8 mouse cellular contexts compared by ENCODE assay signal in genomic region chr4:110051281-110051665, GRCm38 (mm10).
DNase-seq lines count a peak whose midpoint lies in the region; ATAC-seq lines count a peak whose summit lies in the region.

No protein-coding gene starts in this region.

- H3K4me2 ChIP-seq in neural tube, embryonic 11.5 days (ENCODE audit: low read depth), result peak overlapping the region; percentile 55
- peak overlapping the region; percentile 79 for H3K4me2 ChIP-seq in limb, embryonic 13.5 days (replicated peaks)
- H3K4me2 ChIP-seq in stomach, embryonic 15.5 days, result peak overlapping the region; percentile 89

- no peak for DNase-seq in frontal cortex, postnatal 25 days (ENCODE audit: low spot score in 2 of 2)
- DNase-seq in neural tube, embryonic 11.5 days (ENCODE audit: low spot score), result no peak
- no peak for DNase-seq in neural tube, embryonic 10.5 days (ENCODE audit: extremely low spot score, low spot score)
- DNase-seq in ovary, adult 18-20 months (ENCODE audit: low spot score), result no peak
- DNase-seq in natural killer cell, adult 2 months (ENCODE audit: low spot score in 2 of 2), result no peak

- H3K9ac ChIP-seq in neural tube, embryonic 11.5 days (ENCODE audit: low read length), result peak overlapping the region; percentile 56
- peak overlapping the region; percentile 64 for H3K9ac ChIP-seq in limb, embryonic 13.5 days
- no peak overlapping the region for H3K9ac ChIP-seq in stomach, embryonic 15.5 days

- no peaks in the 10 kb centered on the region for H3K36me3 ChIP-seq in neural tube, embryonic 11.5 days (ENCODE audit: control insufficient read depth, insufficient read depth, low read length)
- H3K36me3 ChIP-seq in limb, embryonic 13.5 days, result no peaks in the 10 kb centered on the region
- no peaks in the 10 kb centered on the region for H3K36me3 ChIP-seq in stomach, embryonic 15.5 days

- H3K4me3 ChIP-seq in neural tube, embryonic 11.5 days (ENCODE audit: low read depth, low read length), result peak overlapping the region; percentile 31
- peak overlapping the region; percentile 49 for H3K4me3 ChIP-seq in limb, embryonic 13.5 days
- peak overlapping the region; percentile 44 for H3K4me3 ChIP-seq in stomach, embryonic 15.5 days (replicated peaks)

- no peaks in the 10 kb centered on the region for H3K9me3 ChIP-seq in neural tube, embryonic 11.5 days (ENCODE audit: control insufficient read depth, low read length)
- H3K9me3 ChIP-seq in limb, embryonic 13.5 days, result no peaks in the 10 kb centered on the region
- H3K9me3 ChIP-seq in stomach, embryonic 15.5 days, result no peaks in the 10 kb centered on the region

- H3K27ac ChIP-seq in neural tube, embryonic 11.5 days (ENCODE audit: low read depth, low read length), result no peak overlapping the region; the same call in 1 of the 2 replicates
- no peak overlapping the region for H3K27ac ChIP-seq in limb, embryonic 13.5 days
- no peak overlapping the region for H3K27ac ChIP-seq in stomach, embryonic 15.5 days

- 15% methylated on average over 12 of the region's 12 CpGs for WGBS in neural tube, embryonic 11.5 days
- 15% methylated on average over 12 of the region's 12 CpGs for WGBS in limb, embryonic 13.5 days
- WGBS in stomach, embryonic 15.5 days, result 12% methylated on average over 12 of the region's 12 CpGs

- H3K27me3 ChIP-seq in neural tube, embryonic 11.5 days (ENCODE audit: control insufficient read depth, insufficient read depth, low read length), result no peaks in the 10 kb centered on the region
- H3K27me3 ChIP-seq in limb, embryonic 13.5 days, result 0 out of 2 replicates have a peak, but pooled peaks cover 4% of the 10 kb centered on the region
- H3K27me3 ChIP-seq in stomach, embryonic 15.5 days (replicated peaks), result no peaks in the 10 kb centered on the region

- ATAC-seq in frontal cortex, adult (ENCODE audit: low TSS enrichment), result peak; percentile 42
- ATAC-seq in neural tube, embryonic 11.5 days (ENCODE audit: insufficient read depth, low FRiP score, low TSS enrichment), result no peak; the same call in 1 of the 2 replicates
- peak; percentile 6; the same call in 1 of the 2 replicates for ATAC-seq in limb, embryonic 13.5 days (ENCODE audit: low FRiP score, low read depth)
- ATAC-seq in stomach, embryonic 15.5 days (ENCODE audit: insufficient read depth, low FRiP score, low read depth), result no peak

- H3K4me1 ChIP-seq in neural tube, embryonic 11.5 days (ENCODE audit: control insufficient read depth, insufficient read depth, low read length), result peaks cover 6% of the 10 kb centered on the region; the same call in 1 of the 2 replicates
- H3K4me1 ChIP-seq in limb, embryonic 13.5 days, result peaks cover 9% of the 10 kb centered on the region; the same call in 1 of the 2 replicates
- H3K4me1 ChIP-seq in stomach, embryonic 15.5 days, result peaks cover 8% of the 10 kb centered on the region; the same call in 1 of the 2 replicates

Comparison
In these comparisons a context has a peak if more than half of its experiments do, and no peak if none do; other contexts are left out.
1. ATAC-seq: peak in frontal cortex, adult (single experiment) and limb, embryonic 13.5 days (single experiment); none in neural tube, embryonic 11.5 days (single experiment) and stomach, embryonic 15.5 days (single experiment).
2. Peak in every context shown above with its lines, with median percentiles within 50 percentile points of each other: H3K4me2 ChIP-seq and H3K4me3 ChIP-seq.